Mouse (Mus musculus) mature B cell (primary cell): ENCODE measurements around the gene Gm3752.
"Not testable (repeated sequence)": the region's sequence is repeated elsewhere in the genome, so short reads cannot be mapped to it uniquely, and the experiment has no call there.

ENCODE experiments used
- in situ Hi-C: fragments of 300-500 bp; cut with MboI; formaldehyde crosslinking; loops from 2 replicates; pipeline ENCODE4 v1.14.3; 2019

Gm3752 gene

GRCm38 (mm10) chr14:7483662-7484061 lies at the start of gene Gm3752:
TSS of gene Gm3752 (minus strand) at chr14:7483762.
- in situ Hi-C loops = not testable (repeated sequence)

- in situ Hi-C loops = not testable (repeated sequence)
Observed at GRCm38 (mm10) chr14:7488731-7489130, 5.2 kb upstream of the Gm3752 start.

- in situ Hi-C loops = not testable (repeated sequence)
Observed at GRCm38 (mm10) chr14:7450817-7451216, 32.7 kb downstream of the Gm3752 start, which contains the start of gene Gm3755. TSS of gene Gm3755 (minus strand) at chr14:7450917.

- in situ Hi-C loops = not testable (repeated sequence)
Observed at GRCm38 (mm10) chr14:7422496-7422895, 61.1 kb downstream of the Gm3752 start.
